Mouse (Mus musculus): ENCODE data around the gene Pdia6.

Pdia6 gene

GRCm38 (mm10) chr12:17263881-17264280 is 2.5 kb upstream of the Pdia6 start:
- DNase-seq (ENCODE audit: low spot score in 2 of 2), result no peak

GRCm38 (mm10) chr12:17264826-17265225 is 1.5 kb upstream of the Pdia6 start:
- DNase-seq (ENCODE audit: low spot score in 2 of 2), result no peak

DNA sequence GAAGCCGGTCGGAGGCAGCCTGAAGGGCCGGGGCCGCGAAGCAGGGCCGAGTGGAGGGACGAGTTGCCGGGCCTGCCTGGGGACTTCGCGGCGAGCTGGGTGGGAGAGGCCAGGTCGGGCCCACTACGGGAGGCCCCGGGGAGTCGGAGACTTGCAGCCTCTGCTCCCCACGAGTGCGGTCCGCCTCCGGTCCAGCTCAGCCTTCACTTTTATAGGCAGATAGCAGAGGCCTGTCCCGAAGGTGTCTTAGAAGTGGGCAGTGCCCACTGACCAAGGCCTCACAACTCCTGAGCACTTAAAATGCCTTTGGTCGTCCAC is 287 bp downstream of the Pdia6 start:
- no peak for DNase-seq (ENCODE audit: low spot score in 2 of 2)

DNA sequence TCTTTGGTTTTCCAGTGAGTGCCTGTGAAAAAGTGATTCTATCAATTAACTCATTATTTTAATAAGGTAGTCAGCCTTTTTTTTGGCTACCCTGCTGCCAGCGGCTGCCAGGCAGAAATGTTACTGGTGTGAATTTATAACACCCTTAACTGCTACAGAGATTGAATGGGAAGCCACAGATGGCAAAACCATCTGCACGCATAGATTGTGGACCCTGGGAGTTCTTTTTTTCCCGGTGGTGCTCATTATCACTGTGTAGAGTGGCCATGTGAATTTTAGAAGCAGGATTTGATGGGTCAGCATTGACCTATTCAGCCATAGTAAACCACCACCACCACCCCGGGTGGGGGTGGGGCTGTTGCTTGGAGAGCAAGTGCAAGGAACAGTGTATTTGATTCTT is 971 bp downstream of the Pdia6 start:
- no peak for DNase-seq (ENCODE audit: low spot score in 2 of 2)

- no peak for DNase-seq (ENCODE audit: low spot score in 2 of 2)
Observed at GRCm38 (mm10) chr12:17271272-17271671, 4.9 kb downstream of the Pdia6 start.

GRCm38 (mm10) chr12:17273841-17274240 is 7.5 kb downstream of the Pdia6 start:
- no peak for DNase-seq (ENCODE audit: low spot score in 2 of 2)

DNA sequence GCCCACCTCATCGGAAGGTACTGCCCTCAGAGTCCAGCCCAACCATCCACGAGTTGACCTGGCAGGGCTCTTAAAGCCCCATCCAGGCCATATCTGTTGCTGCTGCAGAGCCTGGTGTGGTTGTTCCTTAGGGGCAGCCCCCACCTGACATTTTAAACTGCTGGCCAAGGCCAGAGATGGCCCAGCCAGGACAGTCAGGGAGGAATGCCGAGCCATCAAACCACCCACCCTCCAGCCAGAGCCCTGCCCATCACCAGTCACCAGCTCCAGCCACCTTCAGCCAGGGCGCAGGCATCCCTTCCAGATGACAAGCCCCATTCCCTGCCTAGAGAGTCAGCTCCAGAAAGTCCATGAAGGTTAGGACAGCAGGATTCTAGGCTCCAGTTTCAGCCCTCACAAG is 22.2 kb downstream of the Pdia6 start:
- DNase-seq (ENCODE audit: low spot score in 2 of 2), result no peak

DNA sequence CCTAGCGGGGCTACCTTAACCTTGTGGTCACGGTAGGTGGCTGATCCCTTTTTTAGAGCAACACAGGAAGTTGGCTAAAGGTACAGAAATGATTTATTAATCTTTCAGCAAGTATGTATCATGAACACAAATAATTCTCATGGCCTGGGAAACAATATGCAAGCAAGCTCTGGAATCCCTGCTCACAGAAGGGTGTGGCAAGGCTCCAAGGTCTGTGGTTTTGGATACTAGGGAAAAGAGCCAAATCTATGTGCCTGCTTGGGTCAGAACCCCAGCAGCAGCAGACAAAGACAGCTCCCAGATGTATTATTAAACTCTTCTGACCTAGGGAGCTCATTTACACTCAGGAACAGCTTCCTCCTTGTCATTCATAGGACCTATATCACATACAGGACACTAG is 22.7 kb downstream of the Pdia6 start:
- DNase-seq (ENCODE audit: low spot score in 2 of 2), result no peak

GRCm38 (mm10) chr12:17289913-17290312 is 23.6 kb downstream of the Pdia6 start:
- no peak for DNase-seq (ENCODE audit: low spot score in 2 of 2)

DNA sequence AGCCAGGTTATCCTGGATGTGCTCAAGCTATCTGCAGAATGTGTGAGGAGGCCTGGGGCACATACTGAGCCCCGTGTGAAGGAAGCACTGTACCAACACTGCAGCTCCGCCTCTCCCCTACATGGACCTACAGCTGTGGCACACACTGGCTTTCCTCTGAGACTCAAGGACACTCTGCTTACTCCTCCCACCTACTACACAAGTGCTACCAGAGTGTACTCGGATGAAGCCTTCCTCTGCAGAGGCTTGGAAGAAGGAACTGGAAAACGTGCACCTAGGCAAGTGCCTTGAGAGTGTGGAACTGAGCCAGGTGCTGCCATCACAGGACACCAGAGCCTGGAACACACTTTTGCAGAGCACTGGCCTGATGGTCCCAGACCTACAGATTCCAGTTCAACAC is 24.2 kb downstream of the Pdia6 start:
- DNase-seq (ENCODE audit: low spot score in 2 of 2), result no peak

DNA sequence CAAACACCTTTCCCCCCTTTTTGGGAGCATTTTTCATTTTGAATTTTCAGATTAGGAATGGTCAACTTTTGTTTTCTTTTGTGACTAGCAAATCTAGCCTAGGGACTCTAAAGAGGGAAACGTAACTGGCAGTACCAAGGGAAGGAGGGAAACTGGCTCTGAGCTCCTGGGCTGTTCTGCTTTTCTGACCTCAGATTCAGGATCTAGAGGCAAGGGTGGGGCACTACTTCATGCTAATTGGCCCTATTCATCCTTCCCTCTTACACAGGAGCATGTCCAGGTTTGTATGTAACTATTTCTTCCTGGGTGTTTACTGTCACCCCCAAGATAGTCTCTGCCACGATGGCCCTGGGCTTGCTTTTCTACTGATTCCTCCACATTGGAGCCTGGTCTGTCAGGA is 30.6 kb downstream of the Pdia6 start:
- no peak for DNase-seq (ENCODE audit: low spot score in 2 of 2)

DNA sequence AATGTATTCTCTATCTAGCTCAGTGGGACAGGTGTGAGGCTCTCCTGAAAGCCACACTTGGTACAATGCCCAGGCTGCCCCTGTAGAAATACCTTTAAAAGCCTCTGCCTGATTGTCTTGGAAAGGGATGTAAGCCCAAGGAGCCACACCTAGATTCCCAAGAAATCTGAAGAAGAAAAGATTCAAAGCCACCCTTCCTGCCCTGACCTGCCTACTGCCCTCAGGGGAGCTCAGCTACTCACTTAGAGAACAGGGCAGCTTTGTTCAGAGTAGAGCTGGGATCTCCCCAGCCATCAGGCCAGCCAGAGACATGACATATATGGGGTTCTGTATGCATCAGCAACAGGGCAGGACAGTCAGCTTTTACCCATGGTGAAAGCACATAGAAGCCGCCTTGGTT is 33.6 kb downstream of the Pdia6 start:
- no peak for DNase-seq (ENCODE audit: low spot score in 2 of 2)

GRCm38 (mm10) chr12:17305445-17305844 is 39.1 kb downstream of the Pdia6 start:
- DNase-seq (ENCODE audit: low spot score in 2 of 2), result no peak

DNA sequence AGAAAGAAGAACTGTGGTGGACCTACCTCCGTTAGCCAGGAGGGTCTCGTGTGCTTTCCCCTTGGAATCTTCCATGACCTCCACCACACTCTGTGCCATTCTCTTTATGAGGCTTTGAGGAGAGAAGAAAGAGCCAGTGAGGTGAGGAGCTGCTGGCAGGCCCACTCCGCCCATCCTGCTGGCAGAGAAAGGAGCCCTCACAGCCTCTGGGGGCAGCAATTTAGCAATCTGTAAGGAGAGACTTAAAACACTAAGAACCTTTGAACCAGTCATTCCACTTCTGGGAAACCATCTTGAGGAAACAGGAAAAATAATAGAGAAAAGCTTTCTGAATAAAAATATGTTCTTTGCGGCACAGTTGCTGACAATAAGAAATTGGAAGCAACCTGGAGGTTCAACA is 41.9 kb downstream of the Pdia6 start:
- DNase-seq (ENCODE audit: low spot score in 2 of 2), result no peak

DNA sequence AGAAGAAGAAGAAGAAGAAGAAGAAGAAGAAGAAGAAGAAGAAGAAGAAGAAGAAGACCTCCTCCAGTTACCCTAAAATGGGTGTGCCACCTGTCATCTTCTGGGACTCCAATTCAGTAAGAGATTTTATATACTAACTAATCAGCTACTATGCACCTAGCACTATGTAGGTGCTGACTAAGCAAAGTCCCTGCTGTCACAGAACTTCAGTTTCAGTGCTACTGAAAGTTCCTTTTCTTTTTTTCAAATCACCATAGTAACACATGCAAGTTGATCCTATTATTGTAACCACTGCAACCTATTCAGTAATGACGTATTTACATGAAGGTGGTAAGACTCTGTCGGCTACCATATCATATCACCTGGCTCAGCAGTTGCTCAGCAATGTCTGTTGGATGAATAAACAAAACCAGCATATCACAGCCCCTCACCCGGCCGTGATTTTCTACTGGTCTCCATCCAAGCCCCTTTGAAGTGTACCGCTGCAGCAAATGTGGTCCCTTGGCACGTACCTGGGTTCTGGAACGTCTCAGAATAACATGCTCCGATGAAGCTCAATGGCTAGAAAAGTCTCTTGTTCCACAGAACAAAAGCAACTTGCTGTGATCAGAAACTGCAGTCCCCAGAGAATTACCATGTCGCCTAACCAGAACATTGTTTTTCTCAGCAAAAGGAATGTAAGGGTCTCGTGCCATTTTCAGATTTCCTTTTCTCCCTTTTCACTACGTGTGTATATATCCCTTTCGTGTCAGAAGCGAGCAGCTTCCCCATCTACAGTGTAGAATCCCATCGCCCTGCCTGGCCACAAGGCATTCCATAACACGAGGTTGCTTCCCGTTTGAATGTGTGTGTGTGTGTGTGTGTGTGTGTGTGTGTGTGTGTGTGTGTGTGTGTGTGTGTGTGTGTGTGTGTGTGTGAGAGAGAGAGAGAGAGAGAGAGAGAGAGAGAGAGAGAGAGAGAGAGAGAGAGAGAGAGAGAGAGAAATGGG is 44.8 kb downstream of the Pdia6 start:
- DNase-seq (ENCODE audit: low spot score in 2 of 2), result no peak

DNA sequence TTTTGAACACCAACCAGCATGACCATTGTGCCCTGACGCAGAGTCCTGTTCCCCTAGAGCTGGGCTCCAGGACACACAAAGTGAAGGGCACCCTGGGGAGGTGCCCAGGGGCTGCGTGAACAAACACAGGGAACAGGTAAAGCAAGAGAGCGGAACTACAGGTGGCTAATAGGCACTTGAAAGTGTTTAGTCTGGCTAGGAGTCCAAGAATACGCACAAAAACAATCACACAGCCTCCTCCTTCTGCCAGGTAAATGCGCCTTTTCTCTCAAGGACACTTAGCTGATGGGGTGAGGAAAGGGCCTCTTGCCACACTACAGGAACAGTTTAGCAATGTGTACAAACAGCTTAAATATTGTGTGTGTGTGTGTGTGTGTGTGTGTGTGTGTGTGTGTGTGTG is 49.8 kb downstream of the Pdia6 start:
- no peak for DNase-seq (ENCODE audit: low spot score in 2 of 2)

GRCm38 (mm10) chr12:17317970-17318369 is 51.6 kb downstream of the Pdia6 start:
- no peak for DNase-seq (ENCODE audit: low spot score in 2 of 2)

- DNase-seq (ENCODE audit: low spot score in 2 of 2), result no peak
Observed at GRCm38 (mm10) chr12:17318453-17318852, 52.1 kb downstream of the Pdia6 start.

GRCm38 (mm10) chr12:17324549-17325470 is 58.5 kb downstream of the Pdia6 start:
- no peak for DNase-seq (ENCODE audit: low spot score in 2 of 2)

DNA sequence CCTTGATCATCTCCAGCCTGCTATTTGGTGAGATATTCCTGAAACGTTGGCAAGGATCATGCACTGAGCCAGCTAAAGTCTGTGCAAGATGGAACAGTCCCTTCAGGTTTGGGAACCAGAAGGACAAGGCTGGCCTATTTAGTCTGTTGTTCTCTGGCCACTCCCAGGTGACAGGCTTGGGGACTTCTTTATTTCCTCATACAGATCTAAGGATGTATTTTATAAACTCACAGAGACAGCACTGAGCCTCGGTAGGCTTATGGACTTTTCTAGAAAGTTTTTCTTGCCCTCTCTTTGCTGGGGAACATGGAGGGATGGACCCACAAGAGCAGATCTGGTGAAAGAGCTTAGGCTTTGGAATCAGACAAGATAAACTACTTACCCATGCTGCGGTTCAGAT is 62.9 kb downstream of the Pdia6 start, which contains the start of gene Atp6v1c2:
Atp6v1c2 (minus strand) TSS at position 101 of the 400 bp plus-strand sequence.
- DNase-seq (ENCODE audit: low spot score in 2 of 2), result no peak

- no peak for DNase-seq (ENCODE audit: low spot score in 2 of 2)
Observed at GRCm38 (mm10) chr12:17333459-17333858, 67.1 kb downstream of the Pdia6 start.

Measured in urinary bladder, postnatal 4 days (tissue).